In the genomic region with DNA sequence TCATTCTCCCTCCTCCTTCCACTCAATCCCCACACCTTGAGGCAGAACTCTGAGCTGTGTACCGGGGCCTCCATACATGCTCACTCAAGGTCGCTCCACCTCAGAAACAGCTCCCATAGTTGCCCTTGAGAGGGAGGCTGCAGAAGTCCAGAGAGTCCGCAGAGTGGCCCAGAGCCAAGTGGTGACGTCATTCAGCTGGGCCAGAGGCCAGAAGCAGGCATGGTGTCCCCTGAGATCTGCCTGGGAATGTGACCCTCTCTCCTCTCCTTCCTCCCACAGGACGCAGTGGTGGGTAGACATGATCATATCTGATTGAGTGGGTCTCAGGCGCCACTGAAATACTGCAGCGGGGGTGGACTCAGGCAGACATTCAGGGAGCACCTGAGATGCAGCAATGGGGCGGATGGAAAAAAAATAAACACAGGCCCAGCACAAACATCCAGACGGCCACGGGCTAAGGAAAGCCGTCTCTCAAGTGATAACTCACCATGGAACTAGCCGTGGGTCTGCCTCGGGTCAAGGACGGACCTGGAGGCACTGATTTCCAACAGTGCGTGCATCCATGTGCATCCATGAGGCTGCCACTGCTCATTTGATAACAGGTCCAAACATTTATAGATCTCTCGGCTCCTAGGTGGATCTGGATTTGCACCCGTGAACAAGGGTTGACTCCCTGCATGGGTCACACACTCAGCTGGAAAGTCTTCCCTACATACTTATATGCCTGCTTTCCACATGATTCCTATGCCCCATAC, we compare ENCODE assay signal across 9 mouse cellular contexts. TPM values are rescaled to one million over a fixed set of nuclear protein-coding genes. Genes with fewer than 3 reads are reported as not detected.
DNase-seq lines count a peak whose midpoint lies in the region; ATAC-seq and TF ChIP-seq lines count a peak whose summit lies in the region.
"Had no signal": no experiment of that assay in that cellular context is flagged by ENCODE, and none has a peak within 500 bp of the region (broad histone marks: within the 10 kb centered on the region; RNA-seq: fewer than 3 reads in every experiment).

No protein-coding gene starts in this region.

- no peak overlapping the region for H3K9ac ChIP-seq in liver, embryonic 11.5 days (ENCODE audit: low read depth, low read length)
- no peak overlapping the region for H3K9ac ChIP-seq in heart, embryonic 11.5 days (ENCODE audit: low read depth, low read length)
- no peak overlapping the region for H3K9ac ChIP-seq in forebrain, embryonic 16.5 days (replicated peaks; ENCODE audit: low read depth, low read length)
- H3K9ac ChIP-seq: embryonic facial prominence, embryonic 15.5 days had no signal

- peak; percentile 48 for DNase-seq in liver
- DNase-seq in liver, embryonic 11.5 days (ENCODE audit: low spot score), result no peak
- peak; percentile 74 to 80 for DNase-seq in cerebellum, adult 2 months
- DNase-seq in kidney, postnatal 10 days, result peak; percentile 92
- DNase-seq in ovary, postnatal 10 days (ENCODE audit: low spot score), result peak; percentile 47
- DNase-seq in spleen, adult 18-20 months, result no peak

- no peak for TF ChIP-seq POLR2A in cerebellum, adult 2 months (IDR thresholded peaks at IDR 0.05; ENCODE audit: borderline replicate concordance, insufficient read depth, low read length)

- no peak for TF ChIP-seq CTCF in cerebellum, adult 2 months (IDR thresholded peaks at IDR 0.05; ENCODE audit: borderline replicate concordance, insufficient read depth, low read depth, low read length)

- no peak overlapping the region for H3K27ac ChIP-seq in liver, embryonic 11.5 days (ENCODE audit: low read depth, low read length)
- no peak overlapping the region for H3K27ac ChIP-seq in cerebellum, adult 2 months (ENCODE audit: insufficient read depth, low read length)
- H3K27ac ChIP-seq in heart, embryonic 11.5 days (ENCODE audit: low read depth, low read length), result peak overlapping the region; percentile 59; the same call in 1 of the 2 replicates
- no peak overlapping the region for H3K27ac ChIP-seq in forebrain, embryonic 16.5 days (ENCODE audit: low read length)
- H3K27ac ChIP-seq: embryonic facial prominence, embryonic 15.5 days had no signal

- H3K36me3 ChIP-seq in liver, embryonic 11.5 days (ENCODE audit: control insufficient read depth, insufficient read depth, low read length), result no peaks in the 10 kb centered on the region
- H3K36me3 ChIP-seq in heart, embryonic 11.5 days (ENCODE audit: control insufficient read depth, insufficient read depth, low read length), result no peaks in the 10 kb centered on the region
- H3K36me3 ChIP-seq in forebrain, embryonic 16.5 days (ENCODE audit: control insufficient read depth, insufficient read depth), result no peaks in the 10 kb centered on the region
- H3K36me3 ChIP-seq: embryonic facial prominence, embryonic 15.5 days had no signal

- no peaks in the 10 kb centered on the region; the same call in 1 of the 2 replicates for H3K4me1 ChIP-seq in liver, embryonic 11.5 days (replicated peaks; ENCODE audit: control insufficient read depth, insufficient read depth, low read length)
- H3K4me1 ChIP-seq in cerebellum, adult 2 months (ENCODE audit: control insufficient read depth, insufficient read depth, low read length), result peaks cover 7% of the 10 kb centered on the region
- peaks cover 9% of the 10 kb centered on the region for H3K4me1 ChIP-seq in heart, embryonic 11.5 days (ENCODE audit: control insufficient read depth, insufficient read depth, low read length)
- peaks cover 2% of the 10 kb centered on the region; the same call in 1 of the 2 replicates for H3K4me1 ChIP-seq in forebrain, embryonic 16.5 days (replicated peaks; ENCODE audit: control insufficient read depth, insufficient read depth, low read length)
- H3K4me1 ChIP-seq: embryonic facial prominence, embryonic 15.5 days had no signal

- no peaks in the 10 kb centered on the region for H3K27me3 ChIP-seq in liver, embryonic 11.5 days (replicated peaks; ENCODE audit: control insufficient read depth, insufficient read depth, low read length)
- H3K27me3 ChIP-seq in cerebellum, adult 2 months (ENCODE audit: control insufficient read depth, insufficient read depth, low read length), result no peaks in the 10 kb centered on the region
- no peaks in the 10 kb centered on the region for H3K27me3 ChIP-seq in heart, embryonic 11.5 days (ENCODE audit: control insufficient read depth, insufficient read depth, low read length)
- no peaks in the 10 kb centered on the region for H3K27me3 ChIP-seq in forebrain, embryonic 16.5 days (replicated peaks; ENCODE audit: control insufficient read depth, insufficient read depth, low read length)
- H3K27me3 ChIP-seq: embryonic facial prominence, embryonic 15.5 days had no signal

- H3K4me2 ChIP-seq in liver, embryonic 11.5 days, result no peak overlapping the region
- H3K4me2 ChIP-seq in heart, embryonic 11.5 days, result peak overlapping the region; percentile 22
- H3K4me2 ChIP-seq in forebrain, embryonic 16.5 days (ENCODE audit: low read length), result no peak overlapping the region
- H3K4me2 ChIP-seq: embryonic facial prominence, embryonic 15.5 days had no signal

- ATAC-seq in liver, embryonic 11.5 days (replicated peaks; ENCODE audit: low FRiP score), result no peak
- ATAC-seq in heart, embryonic 11.5 days (replicated peaks; ENCODE audit: insufficient number of reproducible peaks, low FRiP score, low TSS enrichment), result peak; percentile 85
- ATAC-seq in forebrain, embryonic 16.5 days, result no peak

- H3K4me3 ChIP-seq in liver, embryonic 11.5 days (ENCODE audit: low read depth, low read length), result no peak overlapping the region
- H3K4me3 ChIP-seq in cerebellum, adult 2 months (replicated peaks; ENCODE audit: insufficient read depth, low read depth, low read length), result no peak overlapping the region
- no peak overlapping the region for H3K4me3 ChIP-seq in heart, embryonic 11.5 days (ENCODE audit: low read depth, low read length)
- no peak overlapping the region for H3K4me3 ChIP-seq in forebrain, embryonic 16.5 days (replicated peaks; ENCODE audit: low read length)
- H3K4me3 ChIP-seq: embryonic facial prominence, embryonic 15.5 days had no signal

- 71% methylated on average over 17 of the region's 17 CpGs for WGBS in liver, embryonic 11.5 days
- WGBS in cerebellum, adult 2 months, result 34% methylated on average over 17 of the region's 17 CpGs
- 35% methylated on average over 17 of the region's 17 CpGs for WGBS in heart, embryonic 11.5 days (ENCODE audit: insufficient replicate concordance)
- 76% methylated on average over 17 of the region's 17 CpGs for WGBS in forebrain, embryonic 16.5 days

- no peaks in the 10 kb centered on the region for H3K9me3 ChIP-seq in liver, embryonic 11.5 days (ENCODE audit: control insufficient read depth, low read length)
- H3K9me3 ChIP-seq in heart, embryonic 11.5 days (replicated peaks; ENCODE audit: control insufficient read depth, low read length), result peaks cover 4% of the 10 kb centered on the region; the same call in 1 of the 2 replicates
- no peaks in the 10 kb centered on the region for H3K9me3 ChIP-seq in forebrain, embryonic 16.5 days (ENCODE audit: control insufficient read depth, low read length)
- H3K9me3 ChIP-seq: embryonic facial prominence, embryonic 15.5 days had no signal

RNA-seq across cellular contexts. Expression of gene Slc19a1, which starts 34.1 kb away (rescaled TPM):
- 57.1 and 63.5 TPM in 2 replicates for polyA plus RNA-seq in liver, embryonic 11.5 days (2014; fragmentation: Nextera tagmentation; extraction: Ambion mirVana)
- polyA plus RNA-seq in cerebellum, adult 2 months (2012; rRNA removed), result 39.5 and 49.4 TPM in 2 replicates
- 15.3 and 15.8 TPM in 2 replicates for polyA plus RNA-seq in heart, embryonic 11.5 days (2014; fragmentation: Nextera tagmentation; extraction: Ambion mirVana)
- polyA plus RNA-seq in forebrain, embryonic 16.5 days (2015; fragmentation: Nextera tagmentation; extraction: Ambion mirVana), result 39.0 and 39.2 TPM in 2 replicates

RNA-seq across cellular contexts. Expression of gene Pcbp3, which starts 36.2 kb away (rescaled TPM):
- 9.6 and 10.7 TPM in 2 replicates for polyA plus RNA-seq in liver, embryonic 11.5 days (2014; fragmentation: Nextera tagmentation; extraction: Ambion mirVana)
- 72.3 and 79.5 TPM in 2 replicates for polyA plus RNA-seq in cerebellum, adult 2 months (2012; rRNA removed)
- polyA plus RNA-seq in heart, embryonic 11.5 days (2014; fragmentation: Nextera tagmentation; extraction: Ambion mirVana), result 6.6 and 6.9 TPM in 2 replicates
- polyA plus RNA-seq in forebrain, embryonic 16.5 days (2015; fragmentation: Nextera tagmentation; extraction: Ambion mirVana), result 58.9 and 64.2 TPM in 2 replicates

Comparison
In these comparisons a context has a peak if more than half of its experiments do, and no peak if none do; other contexts are left out.
1. DNase-seq: peak in liver (single experiment), cerebellum, adult 2 months (2 of 2), kidney, postnatal 10 days (single experiment) and ovary, postnatal 10 days (single experiment); none in liver, embryonic 11.5 days (single experiment) and spleen, adult 18-20 months (0 of 2).